Mouse (Mus musculus) CH12.LX (cell line): ENCODE results near the gene Dolk. TPM values are rescaled to one million over a fixed set of nuclear protein-coding genes. Genes with fewer than 3 reads are reported as not detected.
A peak's percentile ranks its signal among the peaks of the same experiment; 100 is the strongest.

ENCODE experiments used
- DNase-seq: peaks from one replicate; pipeline ENCODE4 v3.0.0-alpha.2; 2013; ENCODE audit errors: extremely low read depth
- H3K27ac ChIP-seq: 2 replicates; pipeline ENCODE4 v1.5.1; 2012; ENCODE audit warnings: low read depth, mild to moderate bottlenecking, control low read depth, moderate library complexity; ENCODE audit not compliant: insufficient read depth
- H3K27me3 ChIP-seq: replicated peaks from 2 replicates; pipeline ENCODE3; 2012; ENCODE audit warnings: inconsistent platforms
- H3K36me3 ChIP-seq, 2 experiments: replicated peaks in 1 of 2; 2 replicates each; pipeline versions ENCODE3 to v1.6.1; 2012; ENCODE audit warnings: inconsistent platforms in 1 of 2, low read length in 1 of 2, mild to moderate bottlenecking in 1 of 2, mixed read lengths in 1 of 2, moderate library complexity in 1 of 2; ENCODE audit not compliant: control insufficient read depth in 1 of 2, insufficient read depth in 1 of 2
- H3K4me1 ChIP-seq, 2 experiments: 2 replicates each; pipeline ENCODE4 v1.6.1; 2012; ENCODE audit warnings: inconsistent platforms in 1 of 2, moderate library complexity in 1 of 2; ENCODE audit not compliant: insufficient read depth in 2 of 2, control insufficient read depth in 1 of 2
- H3K4me2 ChIP-seq: 2 replicates; pipeline ENCODE4 v1.6.1; 2012; ENCODE audit warnings: low read depth, mild to moderate bottlenecking, control low read depth; ENCODE audit not compliant: poor library complexity, insufficient read depth, severe bottlenecking
- H3K4me3 ChIP-seq, 3 experiments: fragments of 150-350 bp in 1 of 3; sonication (generic) in 1 of 3; replicated peaks in 1 of 3; 2 replicates each; pipeline versions ENCODE3 to v1.5.1; 2011 to 2012; ENCODE audit warnings: low read depth in 2 of 3, low read length in 2 of 3, mild to moderate bottlenecking in 2 of 3, moderate library complexity in 2 of 3, control low read depth in 1 of 3, improper control_type of control experiment in 1 of 3, inconsistent platforms in 1 of 3, mixed read lengths in 1 of 3; ENCODE audit not compliant: poor library complexity in 1 of 3
- H3K79me2 ChIP-seq: replicated peaks from 2 replicates; pipeline ENCODE4 v1.6.1; 2012; ENCODE audit warnings: mild to moderate bottlenecking, moderate library complexity; ENCODE audit not compliant: control insufficient read depth, poor library complexity, insufficient read depth, severe bottlenecking; ENCODE audit errors: extremely low read depth
- H3K9ac ChIP-seq: 2 replicates; pipeline ENCODE4 v1.6.1; 2012; ENCODE audit warnings: low read depth, mild to moderate bottlenecking, control low read depth, moderate library complexity; ENCODE audit not compliant: insufficient read depth
- H3K9me3 ChIP-seq: replicated peaks from 2 replicates; pipeline ENCODE3; 2012; ENCODE audit warnings: low read length, inconsistent platforms, mixed read lengths
- CHD1 ChIP-seq: IDR thresholded peaks from 2 replicates; pipeline ENCODE4 v1.6.1; 2012; ENCODE audit warnings: low read depth, low read length, improper control_type of control experiment, inconsistent platforms
- CTCF ChIP-seq, 2 experiments: IDR thresholded peaks in 1 of 2; conservative IDR thresholded peaks in 1 of 2; 2 replicates each; pipeline ENCODE4 v1.5.1; 2011 to 2012; ENCODE audit warnings: low read depth in 2 of 2, low read length in 2 of 2, improper control_type of control experiment in 1 of 2, inconsistent platforms in 1 of 2, mild to moderate bottlenecking in 1 of 2, moderate library complexity in 1 of 2
- EP300 ChIP-seq: IDR thresholded peaks from 2 replicates; pipeline ENCODE4 v1.6.1; 2011; ENCODE audit warnings: low read length, improper control_type of control experiment
- HCFC1 ChIP-seq: IDR thresholded peaks from 2 replicates; pipeline ENCODE4 v1.6.1; 2012; ENCODE audit warnings: low read depth, mild to moderate bottlenecking, inconsistent platforms, low read length, improper control_type of control experiment
- IRF4 ChIP-seq: IDR thresholded peaks from 2 replicates; pipeline ENCODE4 v1.6.1; 2014; ENCODE audit warnings: low read depth, mild to moderate bottlenecking, inconsistent platforms, low read length, improper control_type of control experiment
- JUND ChIP-seq: conservative IDR thresholded peaks from 2 replicates; pipeline ENCODE4 v1.6.1; 2011; ENCODE audit warnings: low read depth, low read length, improper control_type of control experiment
- KAT2A ChIP-seq: IDR thresholded peaks from 2 replicates; pipeline ENCODE4 v1.6.1; 2012; ENCODE audit warnings: low read length, improper control_type of control experiment, inconsistent platforms; ENCODE audit not compliant: insufficient replicate concordance
- MAX ChIP-seq: IDR thresholded peaks from 2 replicates; pipeline ENCODE4 v1.6.1; 2011; ENCODE audit warnings: low read length, improper control_type of control experiment
- MAZ ChIP-seq: IDR thresholded peaks from 2 replicates; pipeline ENCODE4 v1.6.1; 2012; ENCODE audit warnings: low read depth, mild to moderate bottlenecking, inconsistent platforms, low read length, improper control_type of control experiment, moderate library complexity
- MXI1 ChIP-seq: IDR thresholded peaks from 2 replicates; pipeline ENCODE4 v1.6.1; 2011; ENCODE audit warnings: mild to moderate bottlenecking, low read depth, low read length, improper control_type of control experiment
- NELFE ChIP-seq: IDR thresholded peaks from 2 replicates; pipeline ENCODE4 v1.6.1; 2011; ENCODE audit warnings: low read depth, low read length, improper control_type of control experiment
- POLR2A ChIP-seq: IDR thresholded peaks from 2 replicates; pipeline ENCODE4 v1.6.1; 2011; ENCODE audit warnings: low read depth, mild to moderate bottlenecking, improper control_type of control experiment, low read length
- SIN3A ChIP-seq: IDR thresholded peaks from 2 replicates; pipeline ENCODE4 v1.6.1; 2012; ENCODE audit warnings: low read length, improper control_type of control experiment, inconsistent platforms
- TBP ChIP-seq: conservative IDR thresholded peaks from 2 replicates; pipeline ENCODE4 v1.6.1; 2011; ENCODE audit warnings: low read depth, low read length, improper control_type of control experiment
- TCF12 ChIP-seq: IDR thresholded peaks from 2 replicates; pipeline ENCODE4 v1.6.1; 2014; ENCODE audit warnings: low read depth, mild to moderate bottlenecking, inconsistent platforms, low read length, improper control_type of control experiment
- UBTF ChIP-seq: IDR thresholded peaks from 2 replicates; pipeline ENCODE4 v1.6.1; 2012; ENCODE audit warnings: low read depth, mild to moderate bottlenecking, inconsistent platforms, low read length, improper control_type of control experiment, moderate library complexity
- ZKSCAN1 ChIP-seq: IDR thresholded peaks from 2 replicates; pipeline ENCODE4 v1.6.1; 2012; ENCODE audit warnings: low read depth, inconsistent platforms, low read length, improper control_type of control experiment, borderline replicate concordance
- ZMIZ1 ChIP-seq: IDR thresholded peaks from 2 replicates; pipeline ENCODE4 v1.6.1; 2012; ENCODE audit warnings: low read depth, mild to moderate bottlenecking, inconsistent platforms, low read length, improper control_type of control experiment
- ZNF384 ChIP-seq: IDR thresholded peaks from 2 replicates; pipeline ENCODE4 v1.6.1; 2012; ENCODE audit warnings: low read depth, low read length, improper control_type of control experiment, inconsistent platforms
- dilution Hi-C: fragments of 300-500 bp; cut with MboI; formaldehyde crosslinking; loops from 2 replicates; pipeline ENCODE4 v1.14.3; 2020; ENCODE audit warnings: low sequenced_read_pairs; ENCODE audit not compliant: extremely low pct_unique_long_range_greater_than_20kb, extremely low pct_ligation_motif_present
- in situ Hi-C: fragments of 300-500 bp; cut with MboI; formaldehyde crosslinking; loops from 3 replicates; pipeline ENCODE4 v1.14.3; 2019; ENCODE audit warnings: low sequenced_read_pairs, low pct_ligation_motif_present, low pct_unique_long_range_greater_than_20kb, mixed read lengths
- polyA plus RNA-seq: library from polyadenylated mRNA; unstranded; fragments of >175 nt; gene quantifications from 2 replicates; pipeline ENCODE4 v1.2.1, GENCODE M21; 2012; ENCODE audit warnings: low read depth; ENCODE audit not compliant: insufficient read length
- total RNA-seq, 2 experiments: library from RNA; depleted of rRNA; stranded (reverse); fragments of 300-350 nt in 1 of 2; fragments of >200 nt in 1 of 2; gene quantifications; 2 replicates each; pipeline ENCODE4 v1.2.3; 2012 to 2014

The Dolk gene
- total and polyA plus RNA-seq, 3 experiments: 11.6 to 17.4 (median 11.8) TPM

GRCm38 (mm10) chr2:30285416-30286181, 535 bp downstream of the Dolk start:
- Histone ChIP-seq H3K4me2 (peak overlapping the region; percentile 85), H3K4me3 (peak overlapping the region; percentile 62 to 99 (median 97)), H3K9me3 (no peaks in the 10 kb centered on the region), H3K4me1 (peaks cover 8 to 28% of the 10 kb centered on the region in 2 experiments), H3K9ac (peak overlapping the region; percentile 39), H3K79me2 (peaks cover 46% of the 10 kb centered on the region), H3K27me3 (no peaks in the 10 kb centered on the region), H3K36me3 (peaks cover under 1 to 32% of the 10 kb centered on the region in 2 experiments), H3K27ac (peak overlapping the region; percentile 3; the same call in 1 of the 2 replicates)
- DNase-seq: no peak
- in situ Hi-C loops (loop anchor here (5.0 kb wide), 1 partner anchor 98 kb away; no protein-coding TSS in a partner anchor), dilution Hi-C loops (no loop called here)
- TF ChIP-seq MXI1 (no peak), MAX (no peak), ZNF384 (no peak), TBP (no peak), MAZ (no peak), ZKSCAN1 (no peak), CHD1 (no peak)

GRCm38 (mm10) chr2:30285004-30285403, 1.1 kb downstream of the Dolk start:
- in situ Hi-C loops: loop anchor here (5.0 kb wide), 1 partner anchor 98 kb away; no protein-coding TSS in a partner anchor
- Histone ChIP-seq H3K9ac (peak overlapping the region; percentile 39), H3K79me2 (peaks cover 41% of the 10 kb centered on the region), H3K27ac (peak overlapping the region; percentile 30; the same call in 1 of the 2 replicates)
- TF ChIP-seq NELFE (0 out of 2 replicates have a peak, but pooled peaks have one; percentile 47), TBP (peak; percentile 51; the same call in 1 of the 2 replicates), TCF12 (peak; percentile 40; the same call in 1 of the 2 replicates), SIN3A (0 out of 2 replicates have a peak, but pooled peaks have one; percentile 36), POLR2A (peak; percentile 50; the same call in 1 of the 2 replicates), EP300 (0 out of 2 replicates have a peak, but pooled peaks have one; percentile 28), ZMIZ1 (no peak), HCFC1 (peak; percentile 28; the same call in 1 of the 2 replicates), IRF4 (peak; percentile 51), KAT2A (no peak), JUND (no peak), CTCF (conservative IDR thresholded peaks at IDR 0.05 in 1 of 2, IDR thresholded peaks at IDR 0.05 in 1 of 2; ENCODE audit: low read depth in 2 of 2, low read length in 2 of 2) (0 out of 4 replicates have a peak, but pooled peaks of 1 of the 2 experiments have one; percentile 5), UBTF (no peak), MAX (peak; percentile 39; the same call in 1 of the 2 replicates)
- TF ChIP-seq, all 38 proteins: peak for 10
- Histone ChIP-seq H3K36me3 (peaks cover 0 to 32% of the 10 kb centered on the region in 2 experiments), H3K27me3 (no peaks in the 10 kb centered on the region), H3K4me1 (peaks cover 8 to 26% of the 10 kb centered on the region in 2 experiments), H3K9me3 (no peaks in the 10 kb centered on the region), H3K4me2 (peak overlapping the region; percentile 85), H3K4me3 (peak overlapping the region; percentile 62 to 99 (median 97))
- DNase-seq: peak; percentile 66
- dilution Hi-C loops: no loop called here
